Comparison of ENCODE assay signal across 15 mouse cellular contexts in genomic region chr7:28774164-28774563, GRCm38 (mm10). TPM values are rescaled to one million over a fixed set of nuclear protein-coding genes. Genes with fewer than 3 reads are reported as not detected.
A peak's percentile ranks its signal among the peaks of the same experiment; 100 is the strongest.
DNase-seq lines count a peak whose midpoint lies in the region; ATAC-seq lines count a peak whose summit lies in the region.
"Had no signal": no experiment of that assay in that cellular context is flagged by ENCODE, and none has a peak within 500 bp of the region (broad histone marks: within the 10 kb centered on the region; RNA-seq: fewer than 3 reads in every experiment).

No protein-coding gene starts in this region.

- H3K9ac ChIP-seq in hindbrain, embryonic 15.5 days = no peak overlapping the region
- 0 out of 2 replicates have a peak overlapping the region, but pooled peaks have one; percentile 26 for H3K9ac ChIP-seq in neural tube, embryonic 13.5 days

- H3K9me3 ChIP-seq in hindbrain, embryonic 15.5 days = no peaks in the 10 kb centered on the region
- no peaks in the 10 kb centered on the region for H3K9me3 ChIP-seq in neural tube, embryonic 13.5 days

- H3K36me3 ChIP-seq in hindbrain, embryonic 15.5 days = peaks cover 6% of the 10 kb centered on the region
- peaks cover 36% of the 10 kb centered on the region for H3K36me3 ChIP-seq in neural tube, embryonic 13.5 days

- intact Hi-C loops in left cerebral cortex, postnatal 25 days (cut with DNase I) = no loop called here

- 34% methylated on average over 12 of the region's 12 CpGs for WGBS in hindbrain, embryonic 15.5 days
- 42% methylated on average over 12 of the region's 12 CpGs for WGBS in neural tube, embryonic 13.5 days

- H3K4me1 ChIP-seq in hindbrain, embryonic 15.5 days (replicated peaks) = 0 out of 2 replicates have a peak, but pooled peaks cover 6% of the 10 kb centered on the region
- peaks cover 11% of the 10 kb centered on the region for H3K4me1 ChIP-seq in neural tube, embryonic 13.5 days (replicated peaks)

- peak overlapping the region; percentile 42; the same call in 1 of the 2 replicates for H3K27ac ChIP-seq in hindbrain, embryonic 15.5 days (replicated peaks)
- H3K27ac ChIP-seq in neural tube, embryonic 13.5 days (replicated peaks) = peak overlapping the region; percentile 61

- no peaks in the 10 kb centered on the region for H3K27me3 ChIP-seq in hindbrain, embryonic 15.5 days
- no peaks in the 10 kb centered on the region for H3K27me3 ChIP-seq in neural tube, embryonic 13.5 days

- no peak overlapping the region for H3K4me3 ChIP-seq in hindbrain, embryonic 15.5 days
- no peak overlapping the region for H3K4me3 ChIP-seq in neural tube, embryonic 13.5 days

- peak; percentile 26 to 28 for DNase-seq in cerebellum, postnatal 14 days
- no peak for DNase-seq in cerebellum, adult 9-10 months
- peak; percentile 34 to 41 for DNase-seq in left cerebral cortex, postnatal 25 days (ENCODE audit: low spot score in 2 of 2)
- no peak for DNase-seq in left cerebral cortex, adult 8-10 months (ENCODE audit: low spot score in 2 of 2)
- DNase-seq in thymus, postnatal 36 days = no peak
- DNase-seq in lung, postnatal 36 days = no peak
- DNase-seq: adrenal gland, postnatal 10 days; heart, postnatal 14 days; kidney, postnatal 10 days; liver; lung, postnatal 14 days had no signal

- no peak overlapping the region for H3K4me2 ChIP-seq in hindbrain, embryonic 15.5 days
- no peak overlapping the region for H3K4me2 ChIP-seq in neural tube, embryonic 13.5 days

- ATAC-seq in hindbrain, embryonic 15.5 days (ENCODE audit: low FRiP score, low read depth) = peak; percentile 69
- ATAC-seq in neural tube, embryonic 13.5 days (ENCODE audit: low read depth) = peak; percentile 66

RNA-seq across cellular contexts. Expression of gene Nfkbib, which starts 6.9 kb away (rescaled TPM):
- 10 to 100 TPM; 34.2 to 37.7 TPM for total RNA-seq in left cerebral cortex, postnatal 25 days (2021)
- total RNA-seq in left cerebral cortex, adult 8-10 months (2022) = 10 to 100 TPM; 32.2 to 34.7 (median 33.3) TPM
- polyA plus RNA-seq in hindbrain, embryonic 15.5 days (2015; fragmentation: Nextera tagmentation; extraction: Ambion mirVana) = 66.3 and 69.0 TPM in 2 replicates
- 63.4 and 67.7 TPM in 2 replicates for polyA plus RNA-seq in neural tube, embryonic 13.5 days (2015; fragmentation: Nextera tagmentation; extraction: Ambion mirVana)

RNA-seq across cellular contexts. Expression of gene Sirt2, which starts 7.6 kb away (rescaled TPM):
- total RNA-seq in left cerebral cortex, postnatal 25 days (2021) = 100 to 1,000 TPM; 151 to 166 TPM
- 100 to 1,000 TPM; 132 to 145 (median 141) TPM for total RNA-seq in left cerebral cortex, adult 8-10 months (2022)
- polyA plus RNA-seq in hindbrain, embryonic 15.5 days (2015; fragmentation: Nextera tagmentation; extraction: Ambion mirVana) = 112 and 125 TPM in 2 replicates
- 101 and 104 TPM in 2 replicates for polyA plus RNA-seq in neural tube, embryonic 13.5 days (2015; fragmentation: Nextera tagmentation; extraction: Ambion mirVana)

RNA-seq across cellular contexts. Expression of gene Rinl, which starts 14.6 kb away (rescaled TPM):
- 1 to 10 TPM; 2.4 to 2.9 TPM for total RNA-seq in left cerebral cortex, postnatal 25 days (2021)
- 1 to 10 TPM; 2.0 to 4.9 (median 4.1) TPM for total RNA-seq in left cerebral cortex, adult 8-10 months (2022)
- polyA plus RNA-seq in hindbrain, embryonic 15.5 days (2015; fragmentation: Nextera tagmentation; extraction: Ambion mirVana) = 2.6 and 2.7 TPM in 2 replicates
- polyA plus RNA-seq in neural tube, embryonic 13.5 days (2015; fragmentation: Nextera tagmentation; extraction: Ambion mirVana) = 1.7 and 2.6 TPM in 2 replicates

RNA-seq across cellular contexts. Expression of gene Ccer2, which starts 18.2 kb away (rescaled TPM):
- 1 to 10 TPM in 1 of 2 experiments, under 1 TPM in 1; 0.92 to 1.2 TPM for total RNA-seq in left cerebral cortex, postnatal 25 days (2021)
- total RNA-seq in left cerebral cortex, adult 8-10 months (2022) = 1 to 10 TPM; 1.7 to 2.8 (median 2.4) TPM
- 0.54 and 0.71 TPM in 2 replicates for polyA plus RNA-seq in hindbrain, embryonic 15.5 days (2015; fragmentation: Nextera tagmentation; extraction: Ambion mirVana)
- polyA plus RNA-seq in neural tube, embryonic 13.5 days (2015; fragmentation: Nextera tagmentation; extraction: Ambion mirVana) = 7.3 and 8.7 TPM in 2 replicates
- total RNA-seq: adrenal gland, postnatal 10 days; common myeloid progenitor, adult 5-6 weeks; heart, postnatal 14 days had no signal
- polyA plus RNA-seq: urinary bladder, adult 2 months had no signal

RNA-seq across cellular contexts. Expression of gene Sars2, which starts 32.4 kb away (rescaled TPM):
- total RNA-seq in left cerebral cortex, postnatal 25 days (2021) = 10 to 100 TPM; 13.1 to 14.4 TPM
- total RNA-seq in left cerebral cortex, adult 8-10 months (2022) = 10 to 100 TPM; 11.5 to 15.7 (median 13.9) TPM
- 19.5 TPM in 2 replicates for polyA plus RNA-seq in hindbrain, embryonic 15.5 days (2015; fragmentation: Nextera tagmentation; extraction: Ambion mirVana)
- polyA plus RNA-seq in neural tube, embryonic 13.5 days (2015; fragmentation: Nextera tagmentation; extraction: Ambion mirVana) = 23.0 and 24.6 TPM in 2 replicates

Comparison
In these comparisons a context has a peak if more than half of its experiments do, and no peak if none do; other contexts are left out.
1. DNase-seq: peak in cerebellum, postnatal 14 days (2 of 2) and left cerebral cortex, postnatal 25 days (2 of 2); none in cerebellum, adult 9-10 months (single experiment), left cerebral cortex, adult 8-10 months (0 of 2), thymus, postnatal 36 days (0 of 2) and lung, postnatal 36 days (single experiment).